Mouse (Mus musculus) megakaryocyte, embryonic 14.5 days (primary cell): ENCODE results near the gene Gdpd4.

Source experiments
- FLI1 ChIP-seq: IDR thresholded peaks from 2 replicates; pipeline ENCODE4 v1.6.1; 2012; ENCODE audit warnings: low read length, inconsistent platforms, mixed read lengths
- GATA1 ChIP-seq: IDR thresholded peaks from 3 replicates; pipeline ENCODE4 v1.6.1; 2012; ENCODE audit warnings: mixed read lengths, low read length, inconsistent platforms, borderline replicate concordance

- TF ChIP-seq GATA1 (no peak), FLI1 (no peak)
Observed at GRCm38 (mm10) chr7:98097557-98097956, 177.8 kb downstream of the Gdpd4 start.
